Mouse (Mus musculus) leukemia stem cell, adult 10-12 weeks (primary cell): ENCODE data around the gene Gm6763. TPM values are rescaled to one million over a fixed set of nuclear protein-coding genes. Genes with fewer than 3 reads are reported as not detected.

Source experiments
- polyA plus RNA-seq: library from polyadenylated mRNA; stranded (reverse); fragments of >175 nt; gene quantifications from 2 replicates; pipeline ENCODE4 v1.2.3, GENCODE M21; 2012; ENCODE audit warnings: low replicate concordance

Gm6763 gene
- not detected in 2 replicates for polyA plus RNA-seq

DNA sequence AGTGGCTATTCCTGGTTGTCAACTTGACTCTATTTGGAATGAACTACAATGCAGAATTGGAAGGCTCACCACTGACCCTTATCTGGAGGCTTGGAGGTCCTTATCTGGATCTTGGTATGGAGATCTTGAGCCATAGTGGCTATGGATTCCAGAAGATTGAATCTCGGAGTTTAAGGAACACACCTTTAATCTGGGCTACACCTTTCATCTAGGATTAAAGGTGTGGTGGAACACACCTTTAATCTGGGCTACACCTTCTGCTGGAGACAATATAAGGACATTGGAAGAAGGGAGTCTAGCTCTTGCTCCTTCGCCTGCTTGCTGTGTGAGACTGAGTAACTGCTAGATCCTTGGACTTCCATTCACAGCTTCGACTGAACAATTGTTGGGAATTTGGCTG is at the start of gene Gm6763:
TSS of gene Gm6763 (plus strand) at position 301 of the 400 bp plus-strand sequence.

DNA sequence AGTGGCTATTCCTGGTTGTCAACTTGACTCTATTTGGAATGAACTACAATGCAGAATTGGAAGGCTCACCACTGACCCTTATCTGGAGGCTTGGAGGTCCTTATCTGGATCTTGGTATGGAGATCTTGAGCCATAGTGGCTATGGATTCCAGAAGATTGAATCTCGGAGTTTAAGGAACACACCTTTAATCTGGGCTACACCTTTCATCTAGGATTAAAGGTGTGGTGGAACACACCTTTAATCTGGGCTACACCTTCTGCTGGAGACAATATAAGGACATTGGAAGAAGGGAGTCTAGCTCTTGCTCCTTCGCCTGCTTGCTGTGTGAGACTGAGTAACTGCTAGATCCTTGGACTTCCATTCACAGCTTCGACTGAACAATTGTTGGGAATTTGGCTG is 8.6 kb upstream of the Gm6763 start, which contains the start of gene Gm21293:
TSS of gene Gm21293 (plus strand) at position 301 of the 400 bp plus-strand sequence.

DNA sequence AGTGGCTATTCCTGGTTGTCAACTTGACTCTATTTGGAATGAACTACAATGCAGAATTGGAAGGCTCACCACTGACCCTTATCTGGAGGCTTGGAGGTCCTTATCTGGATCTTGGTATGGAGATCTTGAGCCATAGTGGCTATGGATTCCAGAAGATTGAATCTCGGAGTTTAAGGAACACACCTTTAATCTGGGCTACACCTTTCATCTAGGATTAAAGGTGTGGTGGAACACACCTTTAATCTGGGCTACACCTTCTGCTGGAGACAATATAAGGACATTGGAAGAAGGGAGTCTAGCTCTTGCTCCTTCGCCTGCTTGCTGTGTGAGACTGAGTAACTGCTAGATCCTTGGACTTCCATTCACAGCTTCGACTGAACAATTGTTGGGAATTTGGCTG is 8.4 kb downstream of the Gm6763 start, which contains the start of gene Gm8764:
TSS of gene Gm8764 (plus strand) at position 301 of the 400 bp plus-strand sequence.

DNA sequence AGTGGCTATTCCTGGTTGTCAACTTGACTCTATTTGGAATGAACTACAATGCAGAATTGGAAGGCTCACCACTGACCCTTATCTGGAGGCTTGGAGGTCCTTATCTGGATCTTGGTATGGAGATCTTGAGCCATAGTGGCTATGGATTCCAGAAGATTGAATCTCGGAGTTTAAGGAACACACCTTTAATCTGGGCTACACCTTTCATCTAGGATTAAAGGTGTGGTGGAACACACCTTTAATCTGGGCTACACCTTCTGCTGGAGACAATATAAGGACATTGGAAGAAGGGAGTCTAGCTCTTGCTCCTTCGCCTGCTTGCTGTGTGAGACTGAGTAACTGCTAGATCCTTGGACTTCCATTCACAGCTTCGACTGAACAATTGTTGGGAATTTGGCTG is 16.9 kb downstream of the Gm6763 start, which contains the start of gene Gm21304:
TSS of gene Gm21304 (plus strand) at position 301 of the 400 bp plus-strand sequence.

DNA sequence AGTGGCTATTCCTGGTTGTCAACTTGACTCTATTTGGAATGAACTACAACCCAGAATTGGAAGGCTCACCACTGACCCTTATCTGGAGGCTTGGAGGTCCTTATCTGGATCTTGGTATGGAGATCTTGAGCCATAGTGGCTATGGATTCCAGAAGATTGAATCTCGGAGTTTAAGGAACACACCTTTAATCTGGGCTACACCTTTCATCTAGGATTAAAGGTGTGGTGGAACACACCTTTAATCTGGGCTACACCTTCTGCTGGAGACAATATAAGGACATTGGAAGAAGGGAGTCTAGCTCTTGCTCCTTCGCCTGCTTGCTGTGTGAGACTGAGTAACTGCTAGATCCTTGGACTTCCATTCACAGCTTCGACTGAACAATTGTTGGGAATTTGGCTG is 25.4 kb downstream of the Gm6763 start, which contains the start of gene Gm21312:
TSS of gene Gm21312 (plus strand) at position 301 of the 400 bp plus-strand sequence.

DNA sequence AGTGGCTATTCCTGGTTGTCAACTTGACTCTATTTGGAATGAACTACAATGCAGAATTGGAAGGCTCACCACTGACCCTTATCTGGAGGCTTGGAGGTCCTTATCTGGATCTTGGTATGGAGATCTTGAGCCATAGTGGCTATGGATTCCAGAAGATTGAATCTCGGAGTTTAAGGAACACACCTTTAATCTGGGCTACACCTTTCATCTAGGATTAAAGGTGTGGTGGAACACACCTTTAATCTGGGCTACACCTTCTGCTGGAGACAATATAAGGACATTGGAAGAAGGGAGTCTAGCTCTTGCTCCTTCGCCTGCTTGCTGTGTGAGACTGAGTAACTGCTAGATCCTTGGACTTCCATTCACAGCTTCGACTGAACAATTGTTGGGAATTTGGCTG is 33.9 kb downstream of the Gm6763 start, which contains the start of gene Gm20765:
TSS of gene Gm20765 (plus strand) at position 301 of the 400 bp plus-strand sequence.

DNA sequence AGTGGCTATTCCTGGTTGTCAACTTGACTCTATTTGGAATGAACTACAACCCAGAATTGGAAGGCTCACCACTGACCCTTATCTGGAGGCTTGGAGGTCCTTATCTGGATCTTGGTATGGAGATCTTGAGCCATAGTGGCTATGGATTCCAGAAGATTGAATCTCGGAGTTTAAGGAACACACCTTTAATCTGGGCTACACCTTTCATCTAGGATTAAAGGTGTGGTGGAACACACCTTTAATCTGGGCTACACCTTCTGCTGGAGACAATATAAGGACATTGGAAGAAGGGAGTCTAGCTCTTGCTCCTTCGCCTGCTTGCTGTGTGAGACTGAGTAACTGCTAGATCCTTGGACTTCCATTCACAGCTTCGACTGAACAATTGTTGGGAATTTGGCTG is 42.4 kb downstream of the Gm6763 start, which contains the start of gene Gm4340:
TSS of gene Gm4340 (plus strand) at position 301 of the 400 bp plus-strand sequence.

Other genes starting within 250 kb of the Gm6763 start
- gene Gm21293, start 8.5 kb upstream of the Gm6763 start, polyA plus RNA-seq, result not detected in 2 replicates
- gene Gm8764, start 8.5 kb downstream of the Gm6763 start, polyA plus RNA-seq, result not detected in 2 replicates
- gene Gm21304, start 17.0 kb downstream of the Gm6763 start, polyA plus RNA-seq, result not detected in 2 replicates
- gene Gm21312, start 25.5 kb downstream of the Gm6763 start, polyA plus RNA-seq, result not detected in 2 replicates
- not detected in 2 replicates for gene Gm20765, start 34.0 kb downstream of the Gm6763 start, polyA plus RNA-seq
- gene Gm4340, start 42.5 kb downstream of the Gm6763 start, polyA plus RNA-seq, result not detected in 2 replicates